Mouse (Mus musculus): ENCODE data around the gene Ulk4. TPM values are rescaled to one million over a fixed set of nuclear protein-coding genes. Genes with fewer than 3 reads are reported as not detected.
A peak's percentile ranks its signal among the peaks of the same experiment; 100 is the strongest.

The Ulk4 gene
- polyA plus RNA-seq, 1 experiment from 2014 or later = 144 TPM

DNA sequence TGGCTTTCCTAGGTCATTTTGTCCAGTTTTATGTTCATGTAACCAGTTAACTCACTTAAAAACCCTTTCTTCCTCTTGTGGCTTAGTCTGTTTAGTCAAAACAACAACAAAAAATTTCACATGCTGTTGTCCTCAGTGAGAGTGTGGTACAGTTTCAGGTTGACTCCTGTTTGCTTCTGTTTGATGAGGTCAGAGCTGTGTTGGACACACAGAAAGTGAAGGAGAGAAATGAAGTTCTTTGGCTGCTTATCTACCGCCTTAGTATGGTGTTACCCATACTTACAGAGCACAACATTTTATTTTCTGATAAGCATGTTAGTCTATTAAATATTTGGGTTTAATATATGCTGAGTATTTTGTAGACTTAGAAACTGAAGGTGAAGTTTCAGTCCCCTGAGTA, 333.2 kb downstream of the Ulk4 start:
- Histone ChIP-seq H3K4me2 (replicated peaks) (no peak overlapping the region), H3K4me1 (peaks cover 42% of the 10 kb centered on the region), H3K36me3 (no peaks in the 10 kb centered on the region), H3K9ac (no peak overlapping the region), H3K27ac (no peak overlapping the region), H3K27me3 (replicated peaks) (no peaks in the 10 kb centered on the region), H3K9me3 (no peaks in the 10 kb centered on the region), H3K4me3 (no peak overlapping the region)
- WGBS = 94% methylated on average over 1 of the region's 1 CpGs
- no peak for ATAC-seq (ENCODE audit: low FRiP score, low read depth)

DNA sequence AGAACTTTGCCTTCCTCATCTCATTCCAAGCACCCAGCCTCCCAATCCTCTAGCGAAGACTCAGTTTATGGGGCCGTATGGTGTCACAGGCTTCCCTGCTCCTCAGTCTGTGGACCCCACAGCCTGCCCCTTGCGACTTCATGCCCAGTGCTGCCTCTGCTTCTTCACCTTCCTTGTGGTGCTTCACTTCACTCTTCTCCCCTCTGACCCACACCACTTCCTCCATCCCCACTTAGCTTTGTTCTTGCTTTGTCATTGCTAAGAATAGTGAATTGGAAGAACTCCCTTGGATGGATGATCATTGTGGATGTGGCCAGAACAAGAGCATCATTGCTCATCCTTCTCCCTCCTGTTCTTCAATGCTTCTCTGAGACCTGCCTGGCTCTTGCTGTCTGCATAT, 336.1 kb downstream of the Ulk4 start:
- no peak overlapping the region for H3K4me2 ChIP-seq (replicated peaks)
- H3K4me3 ChIP-seq = no peak overlapping the region
- H3K9ac ChIP-seq = no peak overlapping the region
- H3K27me3 ChIP-seq (replicated peaks) = no peaks in the 10 kb centered on the region
- 90% methylated on average over 3 of the region's 3 CpGs for WGBS
- H3K27ac ChIP-seq = no peak overlapping the region
- no peaks in the 10 kb centered on the region for H3K9me3 ChIP-seq
- no peak for ATAC-seq (ENCODE audit: low FRiP score, low read depth)
- H3K36me3 ChIP-seq = no peaks in the 10 kb centered on the region
- H3K4me1 ChIP-seq = peaks cover 66% of the 10 kb centered on the region

DNA sequence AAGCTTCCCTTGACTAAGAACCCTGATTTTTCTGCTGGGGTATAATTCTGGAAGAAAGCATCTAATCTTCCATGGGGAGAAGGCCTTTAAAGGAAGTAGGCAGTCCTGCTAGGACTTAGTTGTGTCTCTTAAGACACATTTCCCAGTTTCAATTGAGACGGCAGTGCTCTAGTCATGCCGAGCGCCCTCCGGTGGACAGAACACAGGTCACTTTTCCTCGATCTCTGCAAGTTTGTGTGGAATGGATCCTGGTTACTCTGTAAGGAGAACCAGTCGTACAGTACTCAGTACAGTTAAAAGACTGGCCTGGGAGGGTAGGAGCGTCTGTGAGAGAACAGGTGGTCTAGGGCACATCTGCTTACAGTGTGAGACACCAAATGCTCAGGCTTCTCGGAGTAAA, 340.6 kb downstream of the Ulk4 start:
- H3K27me3 ChIP-seq (replicated peaks) = no peaks in the 10 kb centered on the region
- H3K4me3 ChIP-seq = peak overlapping the region; percentile 24
- peak overlapping the region; percentile 89 for H3K4me2 ChIP-seq (replicated peaks)
- H3K27ac ChIP-seq = no peak overlapping the region
- H3K9me3 ChIP-seq = no peaks in the 10 kb centered on the region
- H3K36me3 ChIP-seq = no peaks in the 10 kb centered on the region
- ATAC-seq (ENCODE audit: low FRiP score, low read depth) = no peak
- peak overlapping the region; percentile 40 for H3K9ac ChIP-seq
- 30% methylated on average over 8 of the region's 8 CpGs for WGBS
- H3K4me1 ChIP-seq = peaks cover 61% of the 10 kb centered on the region

DNA sequence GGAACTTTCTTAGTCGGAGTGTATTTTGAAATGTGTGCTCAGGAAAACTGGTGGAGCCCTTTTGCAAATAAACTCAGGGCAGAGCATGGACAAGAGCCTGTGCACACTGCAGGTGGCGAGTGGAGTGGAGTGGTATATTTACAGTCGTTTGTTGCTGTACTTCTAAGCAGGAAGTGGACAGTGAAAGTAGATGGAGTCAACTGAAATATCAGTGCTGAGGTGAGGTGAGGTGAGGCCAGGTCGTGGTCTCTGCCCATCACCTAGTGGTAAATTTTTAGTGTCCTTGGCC, 341.4 kb downstream of the Ulk4 start:
- no peaks in the 10 kb centered on the region for H3K36me3 ChIP-seq
- no peaks in the 10 kb centered on the region for H3K27me3 ChIP-seq (replicated peaks)
- peak overlapping the region; percentile 94 for H3K4me3 ChIP-seq
- peaks cover 54% of the 10 kb centered on the region for H3K4me1 ChIP-seq
- H3K9ac ChIP-seq = peak overlapping the region; percentile 92
- H3K9me3 ChIP-seq = no peaks in the 10 kb centered on the region
- ATAC-seq (ENCODE audit: low FRiP score, low read depth) = no peak
- WGBS = 15% methylated on average over 4 of the region's 4 CpGs
- H3K4me2 ChIP-seq (replicated peaks) = peak overlapping the region; percentile 89
- H3K27ac ChIP-seq = no peak overlapping the region

DNA sequence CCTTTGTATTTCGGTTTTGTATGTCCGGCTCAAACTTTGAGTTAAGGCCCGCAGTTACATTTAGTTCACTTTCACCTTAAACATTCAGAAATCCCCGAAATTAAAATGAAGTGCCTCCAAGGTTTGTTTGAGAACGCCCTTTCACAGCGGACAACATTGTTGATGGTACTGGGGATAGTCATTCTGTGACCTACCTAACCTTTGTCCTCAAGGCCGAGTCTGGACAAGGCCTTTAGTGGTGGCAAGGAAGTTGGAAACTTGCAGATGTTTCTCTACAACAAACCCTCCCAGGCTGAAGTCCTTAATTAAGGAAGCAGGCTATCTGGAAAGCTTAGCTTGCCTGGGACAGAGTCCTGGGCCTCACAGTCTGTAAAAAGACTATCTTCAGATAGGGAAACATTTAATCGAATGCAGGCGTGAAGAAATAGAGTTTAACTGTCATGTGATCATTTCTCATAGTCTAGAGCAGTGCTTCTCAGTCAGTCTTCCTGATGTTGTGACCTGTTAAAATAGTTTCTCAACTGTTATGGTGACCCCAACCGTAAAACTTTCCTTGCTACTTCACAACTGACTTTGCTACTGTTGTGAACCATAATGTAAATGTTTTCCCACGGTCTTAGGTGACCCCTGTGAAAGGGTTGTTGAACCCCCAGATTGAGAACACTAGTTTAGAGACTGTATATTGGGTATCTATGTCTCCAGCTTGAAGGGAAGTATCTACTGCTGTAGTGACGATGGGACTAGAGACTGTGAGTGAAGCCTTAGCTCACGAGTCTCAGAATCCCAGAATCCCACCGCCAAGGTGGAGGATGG, 342.0 kb downstream of the Ulk4 start:
- H3K27ac ChIP-seq = peak overlapping the region; percentile 87; the same call in 1 of the 2 replicates
- H3K4me2 ChIP-seq (replicated peaks) = peak overlapping the region; percentile 89
- H3K4me3 ChIP-seq = peak overlapping the region; percentile 94
- peaks cover 49% of the 10 kb centered on the region for H3K4me1 ChIP-seq
- H3K27me3 ChIP-seq (replicated peaks) = no peaks in the 10 kb centered on the region
- no peaks in the 10 kb centered on the region for H3K9me3 ChIP-seq
- H3K9ac ChIP-seq = peak overlapping the region; percentile 92
- ATAC-seq (ENCODE audit: low FRiP score, low read depth) = no peak
- 12% methylated on average over 14 of the region's 14 CpGs for WGBS
- H3K36me3 ChIP-seq = no peaks in the 10 kb centered on the region

DNA sequence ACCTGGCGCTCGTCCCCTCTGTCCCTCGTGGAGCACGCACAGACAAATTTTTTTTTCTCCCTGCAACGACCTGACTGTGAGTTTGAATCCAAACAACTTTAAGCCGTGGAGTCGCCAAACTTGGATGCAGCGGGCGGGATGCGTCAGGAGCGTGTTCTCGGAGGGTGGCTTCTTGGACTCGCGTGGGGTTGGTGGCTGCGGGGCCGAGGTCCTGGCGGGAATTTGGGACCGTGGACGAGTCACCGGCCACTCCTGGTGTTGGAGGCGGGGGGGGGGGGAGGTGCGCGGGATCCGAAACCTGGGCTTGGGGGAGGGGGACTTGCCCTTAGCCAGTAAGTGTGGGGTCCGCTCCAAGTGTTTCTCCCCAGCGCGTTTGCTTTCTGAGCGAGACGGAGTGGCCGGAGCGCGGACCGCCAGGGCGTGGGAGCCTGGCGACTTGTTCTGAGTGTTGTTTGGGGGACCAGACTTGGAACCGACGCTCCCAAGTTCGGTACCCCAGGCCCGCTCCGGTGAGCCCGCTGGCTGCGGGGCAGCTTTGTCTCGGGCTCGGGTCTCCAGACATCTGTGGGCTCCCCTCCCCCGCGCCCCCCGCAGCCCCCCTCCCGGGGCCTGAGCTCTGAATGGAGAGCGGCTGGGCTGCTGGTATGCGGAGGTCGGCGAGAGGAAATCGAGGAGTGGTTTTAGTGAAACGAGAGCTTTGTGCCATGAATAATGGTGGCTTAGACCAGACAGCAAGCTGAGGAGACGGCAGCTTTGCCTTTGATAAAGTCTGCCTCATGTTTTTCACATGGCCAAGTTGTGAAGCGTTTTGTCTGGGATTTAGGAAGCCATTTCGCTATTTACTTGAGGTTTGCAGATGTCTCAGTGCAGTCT, 342.9 kb downstream of the Ulk4 start:
- Histone ChIP-seq H3K4me2 (replicated peaks) (peak overlapping the region; percentile 89), H3K27me3 (replicated peaks) (no peaks in the 10 kb centered on the region), H3K27ac (peak overlapping the region; percentile 87), H3K4me3 (peak overlapping the region; percentile 94), H3K36me3 (no peaks in the 10 kb centered on the region), H3K9ac (peak overlapping the region; percentile 92), H3K4me1 (peaks cover 40% of the 10 kb centered on the region), H3K9me3 (no peaks in the 10 kb centered on the region)
- under 1% methylated on average over 56 of the region's 57 CpGs for WGBS
- peak; percentile 63 for ATAC-seq (ENCODE audit: low FRiP score, low read depth)

DNA sequence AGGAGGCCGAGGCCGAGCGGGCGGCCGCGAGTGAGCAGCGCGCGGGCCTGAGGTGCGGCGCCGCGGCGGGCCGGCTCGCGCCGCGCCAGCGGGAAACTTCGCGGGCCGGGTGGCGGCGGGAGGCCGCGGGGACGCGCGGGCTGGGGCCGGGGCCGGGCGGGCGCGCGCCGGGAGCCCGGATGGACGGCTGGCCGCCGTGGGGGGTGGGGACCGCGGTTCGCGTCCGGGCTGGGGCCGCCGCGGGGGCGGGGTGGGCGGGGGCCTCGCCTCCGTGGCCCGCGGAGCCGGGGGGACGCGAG, 343.5 kb downstream of the Ulk4 start:
- peak overlapping the region; percentile 92 for H3K9ac ChIP-seq
- peak overlapping the region; percentile 87 for H3K27ac ChIP-seq
- H3K36me3 ChIP-seq = no peaks in the 10 kb centered on the region
- peaks cover 38% of the 10 kb centered on the region for H3K4me1 ChIP-seq
- H3K9me3 ChIP-seq = no peaks in the 10 kb centered on the region
- H3K27me3 ChIP-seq (replicated peaks) = no peaks in the 10 kb centered on the region
- no peak for ATAC-seq (ENCODE audit: low FRiP score, low read depth)
- peak overlapping the region; percentile 89 for H3K4me2 ChIP-seq (replicated peaks)
- under 1% methylated on average over 46 of the region's 58 CpGs for WGBS
- H3K4me3 ChIP-seq = peak overlapping the region; percentile 94

DNA sequence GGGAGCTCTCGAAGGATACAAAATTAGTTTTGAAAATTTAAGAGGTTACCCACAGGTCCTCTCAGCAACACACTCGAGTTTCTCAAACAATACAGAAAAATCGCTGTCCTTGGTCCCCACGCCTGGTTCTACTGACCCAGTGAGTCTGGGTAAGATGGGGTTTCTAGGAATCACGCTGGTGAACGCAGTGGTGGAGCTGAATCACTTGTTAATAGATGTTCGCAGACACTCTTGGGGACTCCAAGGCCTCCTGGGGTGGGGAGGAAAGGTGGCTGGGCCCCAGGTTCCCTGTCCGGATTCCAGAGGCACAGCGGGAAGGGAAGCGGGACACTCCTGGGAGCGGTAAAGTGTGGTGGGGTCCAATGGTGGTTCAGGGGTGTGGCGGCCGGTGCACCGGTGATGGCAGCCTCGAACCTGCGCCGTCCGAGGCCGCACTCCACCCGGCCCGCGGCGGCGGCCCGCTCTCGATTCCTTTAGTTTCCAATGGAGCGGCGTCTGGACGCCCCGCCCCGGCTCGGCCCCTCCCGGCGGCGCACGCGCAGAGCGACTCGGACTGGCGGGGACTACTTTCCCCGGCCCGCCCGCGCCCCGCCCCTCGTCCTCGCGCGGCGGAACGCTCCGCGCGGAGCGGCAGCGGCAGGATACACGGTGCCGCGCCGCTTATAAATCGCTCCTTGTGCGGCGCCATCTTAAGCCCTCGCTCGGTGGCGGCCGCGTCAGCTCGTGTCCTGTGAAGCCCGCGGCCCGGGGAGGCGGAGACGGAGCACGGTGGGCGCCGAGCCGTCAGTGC, 344.0 kb downstream of the Ulk4 start:
- H3K27me3 ChIP-seq (replicated peaks) = no peaks in the 10 kb centered on the region
- H3K27ac ChIP-seq = peak overlapping the region; percentile 87
- H3K9ac ChIP-seq = peak overlapping the region; percentile 92
- peak overlapping the region; percentile 26 for H3K4me2 ChIP-seq (replicated peaks)
- ATAC-seq (ENCODE audit: low FRiP score, low read depth) = peak; percentile 85
- H3K36me3 ChIP-seq = no peaks in the 10 kb centered on the region
- H3K4me3 ChIP-seq = peak overlapping the region; percentile 94
- 6% methylated on average over 67 of the region's 78 CpGs for WGBS
- peaks cover 32% of the 10 kb centered on the region for H3K4me1 ChIP-seq
- H3K9me3 ChIP-seq = no peaks in the 10 kb centered on the region

DNA sequence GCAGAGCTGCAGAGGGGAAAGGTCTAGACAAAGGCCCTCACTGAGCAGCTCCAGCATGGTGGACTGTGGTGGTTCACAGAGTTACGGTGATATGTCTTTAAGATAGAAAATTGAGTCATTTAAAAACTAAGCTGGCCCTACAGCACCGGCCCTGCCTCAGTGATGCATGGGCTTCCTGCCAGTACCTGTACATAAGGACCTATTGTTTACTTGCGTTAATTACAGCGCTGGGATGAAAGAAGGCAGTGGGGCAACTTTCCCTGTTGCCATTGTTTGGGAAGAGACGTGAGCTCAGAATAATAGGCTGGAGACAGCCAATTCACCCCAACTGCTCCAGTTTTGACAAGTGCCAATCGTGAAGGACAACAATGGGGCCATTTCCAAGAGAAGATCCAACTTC, 344.6 kb downstream of the Ulk4 start:
- Histone ChIP-seq H3K27ac (no peak overlapping the region), H3K4me3 (no peak overlapping the region), H3K4me1 (peaks cover 26% of the 10 kb centered on the region), H3K9ac (no peak overlapping the region), H3K9me3 (no peaks in the 10 kb centered on the region), H3K36me3 (no peaks in the 10 kb centered on the region), H3K4me2 (replicated peaks) (no peak overlapping the region), H3K27me3 (replicated peaks) (no peaks in the 10 kb centered on the region)
- ATAC-seq (ENCODE audit: low FRiP score, low read depth) = no peak
- WGBS = 38% methylated on average over 6 of the region's 6 CpGs

DNA sequence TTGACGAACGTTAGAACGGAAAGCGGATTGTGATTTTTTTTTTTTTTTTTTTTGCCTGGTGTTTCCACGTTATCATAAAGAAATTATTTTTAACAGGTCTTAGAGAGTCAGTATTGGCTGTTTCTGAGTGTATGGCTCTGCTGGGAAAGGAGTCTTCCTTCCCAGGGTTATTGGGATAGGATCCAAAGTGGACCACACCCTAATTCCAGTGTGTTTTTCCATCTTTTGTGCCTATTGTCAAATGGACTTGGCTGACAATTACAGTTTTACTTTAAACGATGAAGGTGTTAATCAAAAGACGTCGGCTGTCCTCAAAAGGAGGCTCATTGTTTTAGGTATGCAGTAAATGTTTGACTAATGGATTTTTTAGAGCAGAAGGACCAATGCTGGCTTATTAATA, 346.2 kb downstream of the Ulk4 start:
- no peaks in the 10 kb centered on the region for H3K27me3 ChIP-seq (replicated peaks)
- H3K36me3 ChIP-seq = no peaks in the 10 kb centered on the region
- H3K4me3 ChIP-seq = no peak overlapping the region
- ATAC-seq (ENCODE audit: low FRiP score, low read depth) = no peak
- H3K9ac ChIP-seq = no peak overlapping the region
- peaks cover 10% of the 10 kb centered on the region for H3K4me1 ChIP-seq
- no peak overlapping the region for H3K4me2 ChIP-seq (replicated peaks)
- no peak overlapping the region for H3K27ac ChIP-seq
- H3K9me3 ChIP-seq = no peaks in the 10 kb centered on the region
- WGBS = 68% methylated on average over 8 of the region's 8 CpGs

DNA sequence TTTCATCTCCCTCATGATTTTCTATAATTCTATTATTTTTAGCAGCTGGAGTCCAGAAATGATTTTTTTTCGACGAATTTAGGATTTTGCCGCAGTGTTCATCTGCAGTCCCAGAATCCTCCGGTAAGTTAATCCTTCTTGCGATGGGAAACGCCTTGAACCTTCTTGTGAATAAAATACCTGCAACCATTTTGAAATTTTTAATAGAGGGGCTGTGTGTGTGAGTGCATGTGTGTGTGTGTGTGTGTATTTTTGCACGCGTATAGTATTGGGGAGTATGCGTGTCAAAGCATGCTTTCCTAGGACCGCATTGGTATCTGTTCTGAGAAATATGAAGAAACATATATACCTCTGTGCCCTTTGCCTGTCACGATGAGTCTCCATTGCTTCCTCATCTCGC, 347.0 kb downstream of the Ulk4 start:
- H3K9ac ChIP-seq = no peak overlapping the region
- no peaks in the 10 kb centered on the region for H3K27me3 ChIP-seq (replicated peaks)
- H3K4me2 ChIP-seq (replicated peaks) = no peak overlapping the region
- no peak overlapping the region for H3K4me3 ChIP-seq
- no peak overlapping the region for H3K27ac ChIP-seq
- H3K9me3 ChIP-seq = no peaks in the 10 kb centered on the region
- no peak for ATAC-seq (ENCODE audit: low FRiP score, low read depth)
- 95% methylated on average over 12 of the region's 12 CpGs for WGBS
- H3K36me3 ChIP-seq = no peaks in the 10 kb centered on the region
- H3K4me1 ChIP-seq = peaks cover 3% of the 10 kb centered on the region

DNA sequence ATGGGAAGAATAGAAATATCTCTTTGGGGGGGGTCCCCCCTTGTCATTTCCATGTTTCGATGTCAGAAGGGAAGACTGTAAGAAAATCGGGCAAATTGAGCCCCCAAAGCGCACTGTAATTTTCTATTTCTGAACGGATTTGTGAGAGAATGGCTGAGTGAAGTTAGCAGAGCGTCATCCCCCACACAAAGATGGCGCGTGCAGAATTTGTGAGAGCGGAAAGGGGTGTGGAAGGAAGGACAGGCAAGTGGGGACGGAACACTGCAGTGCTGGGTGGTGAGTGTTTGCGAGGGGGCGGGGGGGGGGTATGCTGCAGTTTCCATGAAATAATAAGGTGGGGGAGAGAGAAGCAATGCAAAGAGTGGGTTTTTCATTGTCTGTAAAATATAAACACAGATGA, 347.9 kb downstream of the Ulk4 start, which contains the start of gene Ctnnb1:
Gene Ctnnb1 (plus strand): TSS at position 136 of the 400 bp plus-strand sequence.
- H3K27me3 ChIP-seq (replicated peaks) = no peaks in the 10 kb centered on the region
- H3K4me3 ChIP-seq = no peak within 1 kb of the TSS
- 78% methylated on average over 11 of the region's 11 CpGs for WGBS
- no peak for ATAC-seq (ENCODE audit: low FRiP score, low read depth)
- no peak within 1 kb of the TSS for H3K4me2 ChIP-seq (replicated peaks)
- no peaks in the 10 kb centered on the region for H3K9me3 ChIP-seq
- no peaks in the 10 kb centered on the region for H3K4me1 ChIP-seq
- no peak within 1 kb of the TSS for H3K9ac ChIP-seq
- H3K36me3 ChIP-seq = no peaks in the 10 kb centered on the region
- no peak within 1 kb of the TSS for H3K27ac ChIP-seq
